Mouse (Mus musculus) retina, postnatal 7 days (tissue): ENCODE data around the gene Nfic.
A peak's percentile ranks its signal among the peaks of the same experiment; 100 is the strongest.

ENCODE experiments used
- DNase-seq: peaks from one replicate; pipeline ENCODE4 v3.0.0-alpha.2; 2012; ENCODE audit warnings: low read depth, low spot score

The Nfic gene

GRCm38 (mm10) chr10:81430141-81430830, 25.1 kb downstream of the Nfic start:
- peak; percentile 77 for DNase-seq

DNA sequence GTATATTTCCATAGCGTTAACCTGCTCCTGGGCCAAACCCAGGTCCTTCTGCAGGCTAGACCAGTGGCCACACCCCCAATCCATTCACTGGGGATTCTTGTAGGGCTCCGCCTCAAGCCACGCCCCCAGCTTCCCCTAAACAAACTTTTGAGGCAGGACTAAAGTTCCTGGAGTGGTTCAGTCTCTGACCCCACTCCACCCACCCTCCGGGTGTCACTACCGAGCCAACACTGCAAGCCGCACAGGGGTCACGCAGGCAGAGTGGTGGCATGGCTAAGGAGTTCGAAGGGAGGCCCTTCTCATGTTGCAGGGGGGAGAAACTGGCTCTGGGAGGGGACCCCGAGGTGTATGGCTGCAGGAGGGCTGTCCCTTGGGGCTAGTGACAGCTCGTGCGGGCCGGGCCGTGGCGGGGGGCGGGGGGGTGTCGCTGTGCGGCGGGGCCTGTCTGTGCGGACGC, 25.8 kb downstream of the Nfic start:
- no peak for DNase-seq

GRCm38 (mm10) chr10:81429092-81429491, 26.3 kb downstream of the Nfic start:
- no peak for DNase-seq

GRCm38 (mm10) chr10:81428507-81428870, 26.9 kb downstream of the Nfic start:
- no peak for DNase-seq

DNA sequence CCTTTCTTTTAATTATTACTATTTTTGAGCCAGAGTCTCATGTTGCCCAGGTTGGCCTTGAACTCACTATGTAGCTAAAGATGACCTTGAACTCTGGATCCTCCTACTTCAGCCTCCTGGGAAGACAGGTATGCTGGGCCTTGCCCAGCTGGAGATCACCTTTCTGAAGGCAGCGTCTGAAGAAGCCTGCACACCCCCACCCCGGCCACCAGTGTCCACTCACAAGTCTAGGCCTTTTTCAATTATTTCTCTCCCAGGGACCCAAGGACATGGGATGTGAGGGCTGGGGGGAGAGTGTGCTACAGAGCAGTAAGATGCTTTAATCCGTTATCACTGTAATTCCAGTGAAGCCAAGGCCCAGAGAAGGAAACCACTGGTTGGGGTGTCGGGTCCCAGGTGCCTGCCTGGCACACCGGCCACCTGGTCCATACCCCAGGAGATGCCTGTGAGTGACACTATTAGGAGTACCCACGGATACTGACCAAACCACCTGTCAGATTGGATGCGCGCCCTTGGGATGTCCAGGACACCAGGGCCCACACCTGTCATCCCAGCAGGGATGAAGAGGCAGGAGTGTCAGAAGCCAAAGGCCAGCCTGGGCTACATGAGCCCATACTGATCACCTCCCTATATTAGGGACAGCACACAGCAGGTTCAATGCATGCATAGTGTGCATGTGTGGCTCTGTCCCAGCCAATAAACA, 27.5 kb downstream of the Nfic start:
- no peak for DNase-seq

- no peak for DNase-seq
These were observed 28.1 kb downstream of the Nfic start for GRCm38 (mm10) chr10:81427327-81427726.

GRCm38 (mm10) chr10:81426897-81427296, 28.5 kb downstream of the Nfic start:
- DNase-seq = no peak

DNA sequence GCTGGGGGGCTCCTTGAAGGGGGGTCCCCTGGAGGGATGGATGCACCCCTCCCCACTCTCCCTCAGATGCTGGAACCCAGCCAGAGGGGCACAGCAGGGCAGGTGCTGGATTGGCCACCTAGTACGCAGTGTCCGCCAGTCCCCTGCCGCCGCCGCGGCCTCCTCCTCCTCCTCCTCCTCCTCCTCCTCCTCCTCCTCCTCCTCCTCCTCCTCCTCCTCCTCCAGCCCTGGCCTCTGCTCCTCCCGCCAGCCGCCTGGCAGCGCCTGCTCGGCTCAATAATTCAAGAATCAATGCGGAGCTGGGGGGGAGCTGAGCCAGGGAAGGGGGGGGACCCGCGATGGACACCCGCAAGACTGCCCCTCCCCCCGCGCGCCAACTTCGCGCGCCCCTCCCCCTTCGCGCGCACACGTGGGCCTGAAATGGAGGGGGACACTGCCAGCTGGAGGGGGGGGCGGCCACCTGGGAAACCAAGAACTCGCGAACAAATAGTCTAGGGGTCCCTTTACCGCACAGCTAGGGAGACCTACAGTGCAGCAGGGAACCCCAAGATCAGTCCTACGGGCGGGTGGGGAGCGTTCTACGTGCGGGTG, 29.3 kb downstream of the Nfic start:
- no peak for DNase-seq

DNA sequence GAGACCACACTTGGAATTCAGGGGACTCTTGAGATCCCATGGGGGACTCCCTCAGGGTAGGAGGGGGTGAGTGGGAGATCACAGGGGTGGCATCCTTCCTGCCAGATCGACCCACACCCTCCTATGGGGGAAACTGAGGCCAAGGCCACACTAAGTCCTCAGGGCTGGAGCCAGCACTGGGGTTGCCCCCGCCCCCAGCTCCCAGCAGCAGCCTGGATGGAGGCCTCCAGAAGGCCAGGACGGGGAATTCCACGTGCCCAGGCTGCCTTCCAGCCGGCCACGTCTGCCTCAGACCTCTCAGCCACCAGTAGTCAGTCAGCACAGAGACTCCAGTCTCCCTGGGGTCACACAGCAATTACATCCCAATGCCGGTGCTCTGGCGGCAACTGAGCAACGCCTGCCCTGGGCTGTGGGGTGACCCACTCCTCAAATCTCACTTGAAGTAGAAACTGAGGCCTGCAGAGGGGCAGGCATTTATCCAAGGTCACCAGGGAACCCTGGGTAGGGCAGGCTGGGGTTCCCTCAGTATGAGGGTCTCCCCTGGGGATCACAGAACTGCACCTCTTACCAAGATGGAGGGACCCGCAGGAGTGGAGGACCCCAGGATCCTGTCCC, 30.1 kb downstream of the Nfic start:
- no peak for DNase-seq

- DNase-seq = no peak
These were observed 31.0 kb downstream of the Nfic start for GRCm38 (mm10) chr10:81424246-81425051.

DNA sequence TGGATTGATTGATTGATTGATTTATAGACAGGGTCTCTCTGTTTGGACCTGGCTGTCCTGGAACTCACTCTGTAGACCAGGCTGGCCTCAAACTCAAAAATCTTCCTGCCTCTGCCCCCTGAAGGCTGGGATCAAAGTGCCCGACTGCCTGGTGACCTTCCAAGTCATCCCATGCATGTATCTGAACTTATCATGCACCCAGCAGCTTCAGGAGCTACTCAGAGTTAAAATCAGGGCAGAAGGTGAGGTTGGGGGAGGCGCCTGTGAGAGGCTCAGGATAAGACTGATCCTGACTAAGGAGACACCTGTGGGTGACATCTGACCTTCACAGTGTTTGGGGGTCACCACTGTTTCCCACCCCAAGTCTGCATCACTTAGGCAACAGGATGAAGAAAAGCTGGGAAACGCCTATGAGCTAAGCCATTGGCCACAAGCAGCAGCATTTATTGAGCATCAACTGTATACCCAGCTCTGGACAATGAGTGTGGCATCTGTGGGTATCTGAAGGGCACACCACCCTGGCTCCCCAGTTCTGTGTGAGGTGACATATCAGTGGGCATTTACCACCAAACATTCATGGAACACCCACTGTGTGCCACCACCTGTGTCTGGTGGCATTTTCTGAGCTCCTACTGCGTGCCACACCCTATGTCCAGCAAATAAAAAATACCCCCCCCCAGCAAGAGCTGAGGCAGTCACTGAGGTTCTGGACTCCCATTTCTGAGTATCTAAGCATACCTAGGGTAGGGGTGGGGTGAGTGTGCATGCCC, 31.8 kb downstream of the Nfic start:
- DNase-seq = no peak

- no peak for DNase-seq
These were observed 32.7 kb downstream of the Nfic start for GRCm38 (mm10) chr10:81422661-81423217.

GRCm38 (mm10) chr10:81422191-81422590, 33.2 kb downstream of the Nfic start:
- DNase-seq = no peak

DNA sequence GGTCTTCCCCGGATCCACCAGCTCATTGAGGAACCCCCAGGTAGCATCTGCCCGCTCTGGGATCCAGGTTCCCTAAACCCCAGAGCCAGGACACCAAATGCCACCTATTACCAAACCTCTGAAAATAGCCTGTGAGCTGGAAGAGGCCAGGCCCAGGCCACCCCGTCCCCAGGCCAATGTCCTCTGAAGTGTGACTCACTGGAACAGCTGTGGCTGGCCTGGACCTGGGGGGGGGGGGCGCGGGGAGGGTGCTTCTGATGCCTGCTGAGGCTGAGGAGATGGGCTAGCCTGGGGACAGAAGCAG, 33.7 kb downstream of the Nfic start:
- no peak for DNase-seq

DNA sequence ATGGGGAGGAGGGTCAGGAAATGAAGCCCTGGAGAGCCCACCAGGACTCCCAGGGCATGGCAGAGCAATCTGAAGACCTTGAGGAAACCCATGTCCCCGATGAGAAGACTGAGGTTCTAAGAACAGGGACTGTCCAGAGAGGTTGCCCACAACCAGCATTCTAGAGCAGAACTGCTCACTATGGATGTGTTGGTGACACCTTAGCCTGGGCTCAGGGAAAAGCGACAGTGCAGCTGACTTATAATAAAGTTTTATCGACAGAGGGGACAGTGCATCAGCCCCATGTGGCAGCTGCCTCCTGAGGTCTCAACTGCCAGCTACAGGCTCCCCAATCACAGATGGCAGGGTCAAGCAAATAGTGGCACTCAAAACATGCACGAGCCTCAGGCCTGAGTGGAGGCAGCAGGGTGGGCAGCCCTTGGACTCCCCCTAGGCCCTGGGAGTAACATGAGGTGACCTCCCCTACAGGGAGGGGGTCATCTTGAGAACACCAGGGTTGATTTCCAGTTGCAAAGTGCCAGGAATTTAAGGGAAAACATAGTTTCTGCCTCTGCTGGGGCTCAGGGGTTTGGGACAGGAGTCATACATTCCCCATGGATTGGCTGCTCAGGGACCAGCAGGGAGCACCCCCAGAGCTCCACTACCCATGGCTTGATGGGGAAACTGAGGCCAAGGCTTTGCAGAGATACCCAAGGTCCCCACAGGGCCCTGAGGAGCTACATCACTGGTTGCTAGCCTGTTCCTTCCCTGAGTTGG, 34.2 kb downstream of the Nfic start:
- no peak for DNase-seq

DNA sequence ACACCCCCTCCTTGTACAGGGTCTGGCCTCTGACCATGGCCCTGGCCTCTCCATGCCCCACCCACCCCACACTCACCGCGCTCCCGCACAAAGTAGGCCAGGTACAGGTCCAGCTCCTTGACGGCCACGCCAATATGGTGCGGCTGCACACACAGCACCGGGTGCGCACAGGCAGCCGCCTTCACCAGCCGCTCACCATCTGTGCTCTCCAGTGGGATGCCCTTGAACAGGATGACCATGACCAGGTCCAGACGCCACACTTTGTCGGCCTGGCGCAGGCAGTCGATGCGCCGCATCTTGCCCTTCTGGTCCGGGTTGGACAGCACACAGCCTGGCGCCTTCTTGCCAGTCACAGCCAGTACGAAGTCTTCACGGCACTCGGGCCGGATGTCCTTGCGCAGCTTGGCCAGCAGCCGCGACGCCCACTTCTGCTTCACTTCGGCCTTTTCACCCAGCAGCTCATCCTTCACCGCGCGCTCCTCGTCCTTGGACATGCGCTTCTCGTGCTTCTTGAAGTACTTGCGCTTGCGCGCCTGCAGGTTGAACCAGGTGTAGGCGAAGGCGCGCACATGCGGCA, 35.2 kb downstream of the Nfic start:
- DNase-seq = no peak

GRCm38 (mm10) chr10:81419111-81419928, 36.1 kb downstream of the Nfic start:
- DNase-seq = no peak

- DNase-seq = no peak
These were observed 37.0 kb downstream of the Nfic start for GRCm38 (mm10) chr10:81418216-81419070.
